Mouse (Mus musculus) MEL (cell line): ENCODE data around the gene Fmo4.
"Not testable (repeated sequence)": the region's sequence is repeated elsewhere in the genome, so short reads cannot be mapped to it uniquely, and the experiment has no call there.

Experiments used
- POLR2A ChIP-seq, 2 experiments: IDR thresholded peaks; 2 replicates each; pipeline ENCODE4 v1.6.1; 2011 to 2012; ENCODE audit warnings: low read length in 2 of 2, mild to moderate bottlenecking in 2 of 2, control low read depth in 1 of 2, improper control_type of control experiment in 1 of 2, low read depth in 1 of 2, moderate library complexity in 1 of 2; ENCODE audit not compliant: control insufficient read depth in 1 of 2, insufficient read depth in 1 of 2, poor library complexity in 1 of 2
- POLR2AphosphoS2 ChIP-seq: IDR thresholded peaks from 2 replicates; pipeline ENCODE4 v1.6.1; 2011; ENCODE audit warnings: low read length, improper control_type of control experiment
- SIN3A ChIP-seq: IDR thresholded peaks from 2 replicates; pipeline ENCODE4 v1.6.1; 2012; ENCODE audit warnings: low read length, improper control_type of control experiment, inconsistent platforms

DNA sequence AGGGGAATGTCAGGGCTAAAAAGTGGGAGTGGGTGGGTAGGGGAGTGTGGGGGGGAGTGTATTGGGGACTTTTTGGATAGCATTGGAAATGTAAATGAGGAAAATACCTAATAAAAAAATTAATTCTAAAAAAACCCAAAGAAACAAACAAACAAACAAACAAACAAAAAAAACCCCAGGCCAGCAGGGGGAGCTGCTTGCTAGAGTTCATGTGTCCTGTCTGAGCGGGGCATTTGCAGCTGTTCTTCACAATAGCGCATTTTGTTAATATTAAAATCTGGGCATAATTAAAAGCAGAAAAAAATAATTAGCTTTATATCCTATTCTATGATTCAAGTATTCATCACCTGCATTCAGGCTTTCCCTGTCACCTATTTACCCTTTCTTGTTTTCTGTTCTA lies 32.7 kb downstream of the Fmo4 start:
- TF ChIP-seq POLR2A (IDR thresholded peaks at IDR 0.05; ENCODE audit: control insufficient read depth in 1 of 2, insufficient read depth in 1 of 2, low read depth in 1 of 2, low read length in 2 of 2, poor library complexity in 1 of 2); POLR2AphosphoS2; SIN3A: not testable (repeated sequence)
